13 mouse cellular contexts compared by ENCODE assay signal in genomic region chr15:96434202-96434601, GRCm38 (mm10).
"Had no signal": no experiment of that assay in that cellular context is flagged by ENCODE, and none has a peak within 500 bp of the region (broad histone marks: within the 10 kb centered on the region; RNA-seq: fewer than 3 reads in every experiment).

No protein-coding gene starts in this region.

- H3K4me2 ChIP-seq: kidney, embryonic 15.5 days; limb, embryonic 15.5 days; liver, embryonic 15.5 days; lung, embryonic 14.5 days; midbrain, embryonic 12.5 days; neural tube, embryonic 15.5 days had no signal

- H3K4me3 ChIP-seq: kidney, embryonic 15.5 days; limb, embryonic 15.5 days; liver, embryonic 15.5 days; midbrain, embryonic 12.5 days; myocyte; neural tube, embryonic 15.5 days had no signal

- H3K27ac ChIP-seq: kidney, embryonic 15.5 days; limb, embryonic 15.5 days; liver, embryonic 15.5 days; midbrain, embryonic 12.5 days; neural tube, embryonic 15.5 days had no signal

- H3K4me1 ChIP-seq: kidney, embryonic 15.5 days; limb, embryonic 15.5 days; liver, embryonic 15.5 days; midbrain, embryonic 12.5 days; neural tube, embryonic 15.5 days had no signal

- H3K9me3 ChIP-seq: kidney, embryonic 15.5 days; limb, embryonic 15.5 days; liver, embryonic 15.5 days; midbrain, embryonic 12.5 days; neural tube, embryonic 15.5 days had no signal

- H3K27me3 ChIP-seq: kidney, embryonic 15.5 days; limb, embryonic 15.5 days; liver, embryonic 15.5 days; midbrain, embryonic 12.5 days; neural tube, embryonic 15.5 days had no signal

- H3K9ac ChIP-seq: kidney, embryonic 15.5 days; limb, embryonic 15.5 days; liver, embryonic 15.5 days; lung, embryonic 14.5 days; midbrain, embryonic 12.5 days; neural tube, embryonic 15.5 days had no signal

- DNase-seq: kidney, adult 2 months; kidney, postnatal 25 days; lung, embryonic 14.5 days; lung, postnatal 14 days; right cerebral cortex, adult 18-20 months; right cerebral cortex, postnatal 25 days; thymus, postnatal 4 days had no signal
